Mouse (Mus musculus) liver, adult 2 months (tissue): ENCODE measurements at regions not wholly inside any gene's neighbourhood (a gene's known extent, or its start where the extent isn't known, plus 50 kb on each side); places are given as distances from the start of the nearest gene placed in this dataset.
"Not testable (repeated sequence)": the region's sequence is repeated elsewhere in the genome, so short reads cannot be mapped to it uniquely, and the experiment has no call there.

Experiments used
- DNase-seq: peaks from one replicate; pipeline ENCODE4 v3.0.0-alpha.2; 2011; ENCODE audit warnings: low read depth, low spot score; ENCODE audit errors: extremely low read depth
- H3K27ac ChIP-seq: fragments of 200-500 bp; replicated peaks from 2 replicates; pipeline ENCODE4 v1.5.1; 2012; ENCODE audit warnings: low read depth, mild to moderate bottlenecking, control low read depth, inconsistent platforms, low read length; ENCODE audit not compliant: insufficient read depth
- H3K27me3 ChIP-seq: fragments of 200-500 bp; 2 replicates; pipeline ENCODE4 v1.6.1; 2012; ENCODE audit warnings: mild to moderate bottlenecking, moderate library complexity, low read length, inconsistent platforms; ENCODE audit not compliant: control insufficient read depth, insufficient read depth
- H3K36me3 ChIP-seq: fragments of 200-500 bp; 2 replicates; pipeline ENCODE4 v1.6.1; 2012; ENCODE audit warnings: low read length, inconsistent platforms; ENCODE audit not compliant: control insufficient read depth, insufficient read depth
- H3K4me1 ChIP-seq: fragments of 200-500 bp; 2 replicates; pipeline ENCODE4 v1.6.1; 2011; ENCODE audit warnings: low read length; ENCODE audit not compliant: control insufficient read depth, insufficient read depth
- H3K4me3 ChIP-seq: fragments of 200-500 bp; 2 replicates; pipeline ENCODE4 v1.5.1; 2011; ENCODE audit warnings: low read depth, mild to moderate bottlenecking, control low read depth, low read length, moderate library complexity; ENCODE audit not compliant: insufficient read depth
- H3K79me2 ChIP-seq: fragments of 200-500 bp; 2 replicates; pipeline ENCODE4 v1.6.1; 2012; ENCODE audit warnings: inconsistent platforms, mild to moderate bottlenecking, low read length, moderate library complexity; ENCODE audit not compliant: control insufficient read depth, insufficient read depth
- H3K9ac ChIP-seq: fragments of 200-500 bp; 2 replicates; pipeline ENCODE4 v1.6.1; 2012; ENCODE audit warnings: low read depth, mild to moderate bottlenecking, control low read depth, inconsistent platforms, low read length
- WGBS: fragments of 180-500 bp; shearing (Covaris S2); methylation state at CpG from one replicate; pipeline ENCODE4 v1.1.7; 2018; 5-methylcytosine and 5-hydroxymethylcytosine counted together

- not testable (repeated sequence) for H3K79me2 ChIP-seq, H3K4me1 ChIP-seq, H3K27ac ChIP-seq, H3K9ac ChIP-seq, H3K27me3 ChIP-seq, H3K36me3 ChIP-seq
- peak; percentile 31 for DNase-seq
- 56% methylated on average over 27 of the region's 27 CpGs for WGBS
- peak overlapping the region; percentile 26; the same call in 1 of the 2 replicates for H3K4me3 ChIP-seq
Measured at GRCm38 (mm10) chr19:3083438-3083837, 199.3 kb upstream of the Mrpl21 start.

- WGBS: 32% methylated on average over 5 of the region's 5 CpGs
- H3K27me3 ChIP-seq, H3K4me1 ChIP-seq, H3K9ac ChIP-seq, H3K79me2 ChIP-seq, H3K36me3 ChIP-seq, H3K27ac ChIP-seq, H3K4me3 ChIP-seq: not testable (repeated sequence)
- DNase-seq: peak; percentile 61
Measured at GRCm38 (mm10) chr19:3091771-3092170, 190.9 kb upstream of the Mrpl21 start.
